Mouse (Mus musculus) cerebellum, postnatal 10 days (tissue): ENCODE data around the gene Map10.

Experiments
- DNase-seq, 2 experiments: peaks; one replicate each; pipeline ENCODE4 v3.0.0; 2021; ENCODE audit warnings: mixed read lengths in 2 of 2

The Map10 gene

GRCm38 (mm10) chr8:125670906-125671305 lies 1.3 kb downstream of the Map10 start:
- no peak for DNase-seq

GRCm38 (mm10) chr8:125671371-125671770 lies 1.8 kb downstream of the Map10 start:
- DNase-seq: no peak

- no peak for DNase-seq
Measured at GRCm38 (mm10) chr8:125675796-125676195, 6.2 kb downstream of the Map10 start.

- no peak for DNase-seq
Measured at GRCm38 (mm10) chr8:125677484-125677883, 7.9 kb downstream of the Map10 start.

DNA sequence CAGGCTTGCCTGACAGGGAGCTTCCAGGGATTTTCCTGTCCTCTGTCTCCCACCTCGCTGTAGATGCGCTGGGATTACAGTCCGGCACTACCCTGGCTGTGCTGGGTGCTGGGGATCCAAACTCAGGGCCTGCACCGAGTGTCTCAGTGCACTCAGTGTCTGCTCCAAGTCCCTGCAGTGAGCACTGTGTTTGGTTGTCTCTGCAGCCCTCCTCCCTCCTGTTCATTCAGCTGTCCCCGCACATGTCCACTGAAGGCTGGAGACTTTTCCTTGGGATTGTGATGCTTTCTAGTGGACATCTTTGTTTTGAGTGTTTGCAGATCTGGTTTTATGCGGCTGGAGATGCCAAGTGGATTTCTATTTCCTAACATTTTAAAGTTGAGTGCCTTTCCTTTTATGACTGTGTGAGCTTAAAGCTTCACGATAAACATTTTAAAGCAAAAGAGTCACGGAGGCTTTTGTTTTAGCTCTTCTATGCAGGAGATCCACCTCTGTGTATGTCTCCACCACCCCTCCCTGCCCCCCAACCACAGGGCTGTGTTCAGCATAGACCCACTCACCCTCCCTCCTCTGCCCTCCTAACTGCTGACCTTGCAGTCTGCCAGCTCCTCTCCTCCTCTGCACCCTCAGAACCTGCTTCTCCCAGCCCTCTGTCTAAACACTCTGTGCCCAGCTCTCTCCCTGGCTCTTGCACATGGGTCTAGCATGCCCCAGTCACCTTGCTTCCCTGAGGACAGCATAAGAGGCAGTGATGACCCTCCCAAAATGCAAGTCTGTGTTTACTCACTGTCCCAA lies 9.4 kb downstream of the Map10 start:
- peak; percentile 56 to 63 for DNase-seq

- peak in 1 of 2 experiments; percentile 19 for DNase-seq
Measured at GRCm38 (mm10) chr8:125680851-125681408, 11.3 kb downstream of the Map10 start.

GRCm38 (mm10) chr8:125685216-125685760 lies 15.7 kb downstream of the Map10 start:
- DNase-seq: no peak

DNA sequence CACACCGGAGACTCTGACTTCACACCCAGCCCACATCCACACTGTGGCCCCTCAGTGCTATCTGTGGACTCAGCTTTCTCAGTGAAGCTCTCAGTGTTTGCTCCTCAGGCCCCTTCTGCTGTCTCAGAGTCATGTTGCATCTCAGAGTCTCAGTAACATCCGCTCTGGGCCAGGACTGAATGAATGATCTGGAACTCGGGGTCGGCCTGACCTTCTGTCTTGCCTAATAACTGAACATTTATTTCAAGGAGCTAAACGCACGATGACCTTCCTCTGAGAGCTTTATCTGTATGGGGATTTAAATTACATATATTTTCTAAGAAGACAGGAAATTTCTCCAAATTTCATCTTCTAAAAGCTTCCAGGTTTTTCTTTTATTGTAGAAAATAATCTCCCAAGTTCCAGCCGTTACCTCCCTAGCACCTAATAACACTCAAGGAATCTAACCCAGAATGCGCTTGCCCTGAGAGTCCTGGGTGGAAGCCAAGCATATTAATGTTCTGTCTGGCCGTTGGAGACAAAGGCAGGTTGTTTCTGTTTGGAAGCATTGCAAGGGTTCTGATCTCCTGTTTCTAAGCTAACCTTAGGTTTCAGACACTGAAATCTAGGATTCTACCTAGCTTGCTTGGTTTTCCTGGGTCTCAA lies 16.7 kb downstream of the Map10 start:
- DNase-seq: peak; percentile 56 to 65

- DNase-seq: peak; percentile 42 to 61
Measured at GRCm38 (mm10) chr8:125690166-125690915, 20.7 kb downstream of the Map10 start.

- peak in 1 of 2 experiments; percentile 21 for DNase-seq
Measured at GRCm38 (mm10) chr8:125690961-125691360, 21.3 kb downstream of the Map10 start.

DNA sequence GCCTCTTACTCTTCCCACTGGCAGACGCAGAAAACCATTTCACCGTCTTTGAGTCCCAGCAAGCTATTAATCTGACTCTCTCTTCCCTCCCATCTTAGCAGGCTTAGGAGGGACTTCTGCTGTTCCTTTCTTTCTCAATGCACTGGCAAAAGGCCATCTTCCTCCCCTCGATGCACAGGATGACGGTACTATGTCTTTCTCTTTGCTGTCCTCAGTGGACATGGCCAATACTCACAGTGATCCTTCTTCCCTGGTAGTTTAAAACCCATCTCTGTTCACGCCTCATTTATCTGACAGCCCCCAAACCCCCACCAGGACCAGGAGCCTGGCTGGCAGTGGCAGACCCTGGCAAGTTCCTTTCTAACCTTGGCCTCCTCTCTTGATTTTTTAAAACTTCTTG lies 22.8 kb downstream of the Map10 start:
- DNase-seq: peak; percentile 65 to 72

GRCm38 (mm10) chr8:125693197-125693596 lies 23.6 kb downstream of the Map10 start:
- no peak for DNase-seq

DNA sequence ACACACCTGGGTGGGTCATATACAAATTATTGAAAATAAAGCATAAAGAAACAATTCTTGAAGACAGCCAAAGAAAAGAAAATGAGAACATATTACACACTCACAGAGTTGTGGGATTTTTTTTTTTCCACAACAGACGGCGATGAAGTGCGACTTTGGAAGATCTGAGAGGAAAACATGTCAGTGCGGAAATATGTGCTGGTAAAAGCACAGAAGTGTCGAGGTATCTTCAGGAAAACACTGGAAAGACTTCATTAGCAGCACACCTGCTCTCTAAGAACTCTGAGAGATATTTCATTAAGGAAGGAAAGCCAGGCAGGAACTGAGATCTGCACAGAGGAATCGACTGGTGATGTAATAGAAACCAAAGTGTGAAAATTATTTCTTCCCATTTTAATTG lies 26.3 kb downstream of the Map10 start:
- no peak for DNase-seq

GRCm38 (mm10) chr8:125699391-125700025 lies 29.9 kb downstream of the Map10 start:
- DNase-seq: no peak

DNA sequence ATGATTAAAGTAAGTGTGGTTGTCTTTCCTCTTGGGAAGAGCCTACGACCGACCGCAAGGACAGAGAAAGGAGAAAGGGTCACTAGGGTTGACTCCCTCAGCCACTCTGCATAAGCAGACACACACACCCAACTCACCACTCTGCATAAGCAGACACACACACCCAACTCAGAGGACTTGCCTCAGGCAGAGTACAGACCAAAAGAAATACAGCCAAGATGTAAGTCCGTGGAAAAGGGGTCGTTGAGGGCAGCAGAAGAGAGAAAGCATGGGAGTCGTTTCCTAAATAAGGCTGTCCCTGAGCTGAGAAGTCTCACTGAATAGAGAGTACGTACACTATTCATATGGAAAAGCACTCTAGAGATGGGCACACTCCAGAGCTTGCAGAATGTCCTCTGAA lies 30.8 kb downstream of the Map10 start:
- no peak for DNase-seq

- peak in 1 of 2 experiments; percentile 36 for DNase-seq
Measured at GRCm38 (mm10) chr8:125702868-125703473, 33.4 kb downstream of the Map10 start.

DNA sequence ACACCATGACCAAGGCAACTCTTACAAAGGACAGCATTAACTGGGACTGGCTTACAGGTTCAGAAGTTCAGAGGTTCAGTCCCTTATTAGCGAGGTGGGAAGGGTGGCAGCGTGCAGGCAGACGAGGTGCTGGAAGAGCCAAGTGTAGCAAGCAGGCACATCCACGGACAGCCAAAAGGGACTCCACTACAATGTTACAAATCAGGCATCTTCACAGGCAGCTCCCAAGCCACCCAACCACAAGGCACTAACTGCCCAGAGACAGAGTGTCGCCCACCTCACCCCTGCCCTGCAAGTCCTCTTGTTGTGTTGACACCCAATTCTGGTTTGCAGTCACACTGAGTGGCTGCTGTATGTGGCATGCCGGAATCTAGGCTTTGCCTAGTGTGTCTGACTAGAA lies 34.8 kb downstream of the Map10 start:
- no peak for DNase-seq

DNA sequence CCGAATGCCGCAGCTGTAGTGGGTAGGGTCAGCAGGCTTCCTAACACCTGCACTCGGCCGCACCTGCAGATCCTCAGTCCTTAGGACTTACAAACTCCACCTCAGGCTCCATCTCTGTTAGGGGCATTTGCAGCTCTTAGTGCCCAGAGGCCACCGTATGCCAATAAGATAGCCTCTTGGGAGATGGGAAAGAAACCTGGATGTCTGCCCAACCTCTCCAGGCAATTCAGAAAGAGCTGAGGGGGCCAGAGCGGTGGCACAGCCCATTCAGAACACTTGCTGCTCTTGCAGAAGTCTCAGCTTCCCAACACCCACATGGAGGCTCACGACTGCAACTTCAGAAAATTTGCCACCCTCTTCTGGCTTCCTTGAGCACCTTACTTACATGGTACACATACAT lies 36.2 kb downstream of the Map10 start:
- peak in 1 of 2 experiments; percentile 26 for DNase-seq

GRCm38 (mm10) chr8:125709171-125709570 lies 39.6 kb downstream of the Map10 start:
- no peak for DNase-seq

GRCm38 (mm10) chr8:125711514-125711913 lies 41.9 kb downstream of the Map10 start:
- DNase-seq: no peak

GRCm38 (mm10) chr8:125716211-125716610 lies 46.6 kb downstream of the Map10 start:
- DNase-seq: peak; percentile 56 to 69

- no peak for DNase-seq
Measured at GRCm38 (mm10) chr8:125716613-125717012, 47.0 kb downstream of the Map10 start.
